Mouse (Mus musculus): ENCODE results near the gene Pdzrn4.

DNA sequence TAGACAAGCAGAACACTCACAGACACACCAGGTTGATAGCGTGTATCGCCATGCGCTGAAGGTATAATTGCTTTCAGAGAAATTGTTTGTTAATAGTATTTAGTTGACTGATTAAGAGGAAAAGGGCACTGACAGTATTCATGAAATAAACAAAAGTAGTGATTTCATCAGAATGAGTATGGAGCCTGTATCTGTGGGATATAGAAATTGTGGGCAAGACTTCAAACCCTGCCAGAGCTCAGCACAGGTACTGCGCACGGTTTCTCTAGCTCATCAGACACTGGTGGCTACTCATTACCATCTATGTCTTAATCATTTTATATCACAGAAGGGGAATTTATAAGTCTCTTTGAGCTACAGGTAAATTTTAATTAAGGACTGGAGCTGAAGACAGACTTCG lies 19.5 kb downstream of the Pdzrn4 start:
- TF ChIP-seq POLR2A (IDR thresholded peaks at IDR 0.05; ENCODE audit: control insufficient read depth, extremely low read depth, insufficient read depth, low read length, poor library complexity) (no peak), CTCF (IDR thresholded peaks at IDR 0.05; ENCODE audit: borderline replicate concordance, control insufficient read depth, extremely low read depth, insufficient read depth, low read length, poor library complexity) (no peak)
